Mouse (Mus musculus): ENCODE data around the gene Gns.

- TF ChIP-seq GATA1 (IDR thresholded peaks at IDR 0.05; ENCODE audit: borderline replicate concordance, low read length) (no peak), FLI1 (IDR thresholded peaks at IDR 0.05; ENCODE audit: low read length) (no peak)
These were observed 9.1 kb downstream of the Gns start for GRCm38 (mm10) chr10:121374013-121374412.

All from megakaryocyte, embryonic 14.5 days (primary cell).